Mouse (Mus musculus): ENCODE measurements around the gene Mroh7. TPM values are rescaled to one million over a fixed set of nuclear protein-coding genes. Genes with fewer than 3 reads are reported as not detected.

Gene Mroh7
- total and polyA plus RNA-seq, 2 experiments from 2014 or later, result 0.64 to 1.3 TPM

- Histone ChIP-seq H3K4me1 (ENCODE audit: insufficient read depth, low read length) (no peaks in the 10 kb centered on the region), H3K27me3 (ENCODE audit: insufficient read depth, low read length) (no peaks in the 10 kb centered on the region), H3K9me3 (ENCODE audit: low read length) (no peaks in the 10 kb centered on the region), H3K9ac (replicated peaks; ENCODE audit: low read length, poor library complexity, severe bottlenecking) (no peak overlapping the region), H3K4me2 (ENCODE audit: low read depth, low read length, poor library complexity, severe bottlenecking) (no peak overlapping the region), H3K4me3 (ENCODE audit: low read depth, low read length) (no peak overlapping the region), H3K36me3 (ENCODE audit: insufficient read depth, low read length) (no peaks in the 10 kb centered on the region), H3K27ac (ENCODE audit: low read depth, low read length) (no peak overlapping the region)
- 78% methylated on average over 2 of the region's 2 CpGs for WGBS
- no peak for ATAC-seq (ENCODE audit: low FRiP score)
- DNase-seq (ENCODE audit: low spot score), result no peak
- TF ChIP-seq CTCF (IDR thresholded peaks at IDR 0.05), result no peak
These were observed 38.6 kb upstream of the Mroh7 start for GRCm38 (mm10) chr4:106769306-106769705.

GRCm38 (mm10) chr4:106764166-106764565 lies 33.4 kb upstream of the Mroh7 start:
- H3K27me3 ChIP-seq (ENCODE audit: insufficient read depth, low read length), result no peaks in the 10 kb centered on the region
- H3K27ac ChIP-seq (ENCODE audit: low read depth, low read length), result no peak overlapping the region
- DNase-seq (ENCODE audit: low spot score), result no peak
- H3K4me3 ChIP-seq (ENCODE audit: low read depth, low read length), result no peak overlapping the region
- H3K9ac ChIP-seq (replicated peaks; ENCODE audit: low read length, poor library complexity, severe bottlenecking), result no peak overlapping the region
- no peaks in the 10 kb centered on the region for H3K4me1 ChIP-seq (ENCODE audit: insufficient read depth, low read length)
- no peak for ATAC-seq (ENCODE audit: low FRiP score)
- no peak overlapping the region for H3K4me2 ChIP-seq (ENCODE audit: low read depth, low read length, poor library complexity, severe bottlenecking)
- 70% methylated on average over 7 of the region's 7 CpGs for WGBS
- no peak for TF ChIP-seq CTCF (IDR thresholded peaks at IDR 0.05)
- H3K36me3 ChIP-seq (ENCODE audit: insufficient read depth, low read length), result no peaks in the 10 kb centered on the region
- H3K9me3 ChIP-seq (ENCODE audit: low read length), result no peaks in the 10 kb centered on the region

GRCm38 (mm10) chr4:106751726-106752125 lies 21.0 kb upstream of the Mroh7 start:
- no peaks in the 10 kb centered on the region for H3K27me3 ChIP-seq (ENCODE audit: insufficient read depth, low read length)
- peaks cover 12% of the 10 kb centered on the region; the same call in 1 of the 2 replicates for H3K4me1 ChIP-seq (ENCODE audit: insufficient read depth, low read length)
- H3K9me3 ChIP-seq (ENCODE audit: low read length), result no peaks in the 10 kb centered on the region
- no peak overlapping the region for H3K9ac ChIP-seq (replicated peaks; ENCODE audit: low read length, poor library complexity, severe bottlenecking)
- H3K36me3 ChIP-seq (ENCODE audit: insufficient read depth, low read length), result no peaks in the 10 kb centered on the region
- H3K4me3 ChIP-seq (ENCODE audit: low read depth, low read length), result no peak overlapping the region
- H3K27ac ChIP-seq (ENCODE audit: low read depth, low read length), result no peak overlapping the region
- 85% methylated on average over 6 of the region's 6 CpGs for WGBS
- ATAC-seq (ENCODE audit: low FRiP score) (no peak), DNase-seq (ENCODE audit: low spot score) (no peak)
- no peak overlapping the region for H3K4me2 ChIP-seq (ENCODE audit: low read depth, low read length, poor library complexity, severe bottlenecking)
- TF ChIP-seq CTCF (IDR thresholded peaks at IDR 0.05), result no peak

- no peak overlapping the region for H3K27ac ChIP-seq (ENCODE audit: low read depth, low read length)
- 0 out of 2 replicates have a peak overlapping the region, but pooled peaks have one; percentile 24 for H3K9ac ChIP-seq (replicated peaks; ENCODE audit: low read length, poor library complexity, severe bottlenecking)
- 2% methylated on average over 7 of the region's 7 CpGs for WGBS
- no peaks in the 10 kb centered on the region for H3K36me3 ChIP-seq (ENCODE audit: insufficient read depth, low read length)
- H3K9me3 ChIP-seq (ENCODE audit: low read length), result no peaks in the 10 kb centered on the region
- ATAC-seq (ENCODE audit: low FRiP score) (peak; percentile 87), DNase-seq (ENCODE audit: low spot score) (peak; percentile 84)
- peak; percentile 94 for TF ChIP-seq CTCF (IDR thresholded peaks at IDR 0.05)
- peaks cover 12% of the 10 kb centered on the region; the same call in 1 of the 2 replicates for H3K4me1 ChIP-seq (ENCODE audit: insufficient read depth, low read length)
- H3K4me3 ChIP-seq (ENCODE audit: low read depth, low read length), result peak overlapping the region; percentile 10; the same call in 1 of the 2 replicates
- no peaks in the 10 kb centered on the region for H3K27me3 ChIP-seq (ENCODE audit: insufficient read depth, low read length)
- peak overlapping the region; percentile 28 for H3K4me2 ChIP-seq (ENCODE audit: low read depth, low read length, poor library complexity, severe bottlenecking)
These were observed 19.0 kb upstream of the Mroh7 start for GRCm38 (mm10) chr4:106749699-106750098.

- 81% methylated on average over 1 of the region's 1 CpGs for WGBS
- peak overlapping the region; percentile 47; the same call in 1 of the 2 replicates for H3K27ac ChIP-seq (ENCODE audit: low read depth, low read length)
- H3K9ac ChIP-seq (replicated peaks; ENCODE audit: low read length, poor library complexity, severe bottlenecking), result no peak overlapping the region
- no peak overlapping the region for H3K4me3 ChIP-seq (ENCODE audit: low read depth, low read length)
- ATAC-seq (ENCODE audit: low FRiP score) (no peak), DNase-seq (ENCODE audit: low spot score) (peak; percentile 46)
- H3K36me3 ChIP-seq (ENCODE audit: insufficient read depth, low read length), result no peaks in the 10 kb centered on the region
- H3K9me3 ChIP-seq (ENCODE audit: low read length), result no peaks in the 10 kb centered on the region
- peaks cover 12% of the 10 kb centered on the region; the same call in 1 of the 2 replicates for H3K4me1 ChIP-seq (ENCODE audit: insufficient read depth, low read length)
- H3K4me2 ChIP-seq (ENCODE audit: low read depth, low read length, poor library complexity, severe bottlenecking), result no peak overlapping the region
- TF ChIP-seq CTCF (IDR thresholded peaks at IDR 0.05), result no peak
- no peaks in the 10 kb centered on the region for H3K27me3 ChIP-seq (ENCODE audit: insufficient read depth, low read length)
These were observed 16.4 kb upstream of the Mroh7 start for GRCm38 (mm10) chr4:106747001-106747580.

GRCm38 (mm10) chr4:106745862-106746261 lies 15.1 kb upstream of the Mroh7 start:
- DNase-seq (ENCODE audit: low spot score) (no peak), ATAC-seq (ENCODE audit: low FRiP score) (no peak)
- Histone ChIP-seq H3K27ac (ENCODE audit: low read depth, low read length) (no peak overlapping the region), H3K36me3 (ENCODE audit: insufficient read depth, low read length) (no peaks in the 10 kb centered on the region), H3K4me1 (ENCODE audit: insufficient read depth, low read length) (peaks cover 12% of the 10 kb centered on the region; the same call in 1 of the 2 replicates), H3K9me3 (ENCODE audit: low read length) (no peaks in the 10 kb centered on the region), H3K4me2 (ENCODE audit: low read depth, low read length, poor library complexity, severe bottlenecking) (no peak overlapping the region), H3K9ac (replicated peaks; ENCODE audit: low read length, poor library complexity, severe bottlenecking) (no peak overlapping the region), H3K27me3 (ENCODE audit: insufficient read depth, low read length) (no peaks in the 10 kb centered on the region), H3K4me3 (ENCODE audit: low read depth, low read length) (no peak overlapping the region)
- no peak for TF ChIP-seq CTCF (IDR thresholded peaks at IDR 0.05)
- 84% methylated on average over 7 of the region's 7 CpGs for WGBS

Data from midbrain, postnatal 0 days (tissue).